Mouse (Mus musculus) thymus, postnatal 10 days (tissue): ENCODE measurements at regions not wholly inside any gene's neighbourhood (a gene's known extent, or its start where the extent isn't known, plus 50 kb on each side); places are given as distances from the start of the nearest gene placed in this dataset.
A peak's percentile ranks its signal among the peaks of the same experiment; 100 is the strongest.

Experiments used
- DNase-seq, 2 experiments: peaks; one replicate each; pipeline ENCODE4 v3.0.0; 2021; ENCODE audit warnings: low spot score in 2 of 2

GRCm38 (mm10) chr3:105130228-105130627 is 63.6 kb downstream of the 4930564D02Rik start:
- no peak for DNase-seq

- no peak for DNase-seq
Measured at GRCm38 (mm10) chr3:105131053-105131452, 64.4 kb downstream of the 4930564D02Rik start.

- DNase-seq: peak; percentile 53 to 55
Measured at GRCm38 (mm10) chr3:105133011-105133410, 66.4 kb downstream of the 4930564D02Rik start.

GRCm38 (mm10) chr3:105141170-105141971 is 74.7 kb downstream of the 4930564D02Rik start:
- no peak for DNase-seq

- no peak for DNase-seq
Measured at GRCm38 (mm10) chr3:105142631-105143030, 76.0 kb downstream of the 4930564D02Rik start.

- peak; percentile 16 to 31 for DNase-seq
Measured at GRCm38 (mm10) chr3:105151475-105152157, 85.0 kb downstream of the 4930564D02Rik start.

GRCm38 (mm10) chr3:105152158-105152541 is 85.5 kb downstream of the 4930564D02Rik start:
- no peak for DNase-seq

- no peak for DNase-seq
Measured at GRCm38 (mm10) chr3:105158376-105158775, 91.7 kb downstream of the 4930564D02Rik start.

- peak; percentile 40 to 82 for DNase-seq
Measured at GRCm38 (mm10) chr3:105165355-105165754, 98.7 kb downstream of the 4930564D02Rik start.

- DNase-seq: no peak
Measured at GRCm38 (mm10) chr3:105169117-105169516, 102.5 kb downstream of the 4930564D02Rik start.

GRCm38 (mm10) chr3:105171527-105171926 is 104.9 kb downstream of the 4930564D02Rik start:
- DNase-seq: no peak

- no peak for DNase-seq
Measured at GRCm38 (mm10) chr3:105172054-105172453, 105.4 kb downstream of the 4930564D02Rik start.

- no peak for DNase-seq
Measured at GRCm38 (mm10) chr3:105191303-105191702, 124.7 kb downstream of the 4930564D02Rik start.

GRCm38 (mm10) chr3:105191830-105192229 is 125.2 kb downstream of the 4930564D02Rik start:
- no peak for DNase-seq

- no peak for DNase-seq
Measured at GRCm38 (mm10) chr3:105200735-105201134, 134.1 kb downstream of the 4930564D02Rik start.

- DNase-seq: no peak
Measured at GRCm38 (mm10) chr3:105209164-105209563, 142.5 kb downstream of the 4930564D02Rik start.

- DNase-seq: no peak
Measured at GRCm38 (mm10) chr3:105211023-105211422, 144.4 kb downstream of the 4930564D02Rik start.

GRCm38 (mm10) chr3:105211726-105212125 is 145.1 kb downstream of the 4930564D02Rik start:
- DNase-seq: no peak

GRCm38 (mm10) chr3:105214867-105215266 is 148.2 kb downstream of the 4930564D02Rik start:
- no peak for DNase-seq

GRCm38 (mm10) chr3:105215729-105216128 is 149.1 kb downstream of the 4930564D02Rik start:
- DNase-seq: no peak

- DNase-seq: no peak
Measured at GRCm38 (mm10) chr3:105219630-105220029, 153.0 kb downstream of the 4930564D02Rik start.

GRCm38 (mm10) chr3:105220641-105221040 is 154.0 kb downstream of the 4930564D02Rik start:
- no peak for DNase-seq

- DNase-seq: no peak
Measured at GRCm38 (mm10) chr3:105222925-105223324, 156.3 kb downstream of the 4930564D02Rik start.
